Comparison of ENCODE assay signal across 10 mouse cellular contexts in genomic region chr7:135212505-135212904, GRCm38 (mm10). TPM values are rescaled to one million over a fixed set of nuclear protein-coding genes. Genes with fewer than 3 reads are reported as not detected.
DNase-seq lines count a peak whose midpoint lies in the region; ATAC-seq and TF ChIP-seq lines count a peak whose summit lies in the region.
"Had no signal": no experiment of that assay in that cellular context is flagged by ENCODE, and none has a peak within 500 bp of the region (broad histone marks: within the 10 kb centered on the region; RNA-seq: fewer than 3 reads in every experiment).

No protein-coding gene starts in this region.

- H3K9ac ChIP-seq in limb, embryonic 14.5 days (ENCODE audit: low read depth, low read length, severe bottlenecking): no peak overlapping the region
- no peak overlapping the region for H3K9ac ChIP-seq in heart, embryonic 14.5 days (ENCODE audit: low read length)
- H3K9ac ChIP-seq: limb, embryonic 15.5 days; neural tube, embryonic 12.5 days had no signal

- no peaks in the 10 kb centered on the region for H3K9me3 ChIP-seq in limb, embryonic 14.5 days (ENCODE audit: control insufficient read depth, low read length)
- H3K9me3 ChIP-seq in limb, embryonic 10.5 days (replicated peaks): no peaks in the 10 kb centered on the region
- H3K9me3 ChIP-seq in heart, embryonic 14.5 days (ENCODE audit: control insufficient read depth, low read length): no peaks in the 10 kb centered on the region
- H3K9me3 ChIP-seq: limb, embryonic 15.5 days; neural tube, embryonic 12.5 days had no signal

- no peaks in the 10 kb centered on the region for H3K36me3 ChIP-seq in limb, embryonic 14.5 days (ENCODE audit: control insufficient read depth, insufficient read depth, low read length)
- H3K36me3 ChIP-seq in limb, embryonic 10.5 days: no peaks in the 10 kb centered on the region
- H3K36me3 ChIP-seq in heart, embryonic 14.5 days (ENCODE audit: control insufficient read depth, insufficient read depth, low read length): no peaks in the 10 kb centered on the region
- H3K36me3 ChIP-seq in thymus, adult 2 months (ENCODE audit: control insufficient read depth, insufficient read depth, low read length): no peaks in the 10 kb centered on the region
- H3K36me3 ChIP-seq: limb, embryonic 15.5 days; neural tube, embryonic 12.5 days had no signal

- DNase-seq in limb, embryonic 14.5 days (ENCODE audit: low spot score): peak; percentile 21
- DNase-seq in limb, embryonic 10.5 days (ENCODE audit: low spot score): no peak
- DNase-seq in kidney, postnatal 25 days: peak; percentile 80 to 83
- DNase-seq in testis, postnatal 14 days (ENCODE audit: low spot score): peak; percentile 22
- no peak for DNase-seq in right cerebral cortex, postnatal 14 days
- no peak for DNase-seq in right cerebral cortex, postnatal 36 days (ENCODE audit: low spot score in 2 of 2)
- no peak for DNase-seq in thymus, adult 2 months

- H3K27ac ChIP-seq in limb, embryonic 14.5 days (replicated peaks; ENCODE audit: low read depth, low read length): no peak overlapping the region
- no peak overlapping the region for H3K27ac ChIP-seq in limb, embryonic 10.5 days
- H3K27ac ChIP-seq in heart, embryonic 14.5 days (replicated peaks in 1 of 2; ENCODE audit: control insufficient read depth in 1 of 2, insufficient read depth in 1 of 2, low read depth in 2 of 2, low read length in 2 of 2): no peak overlapping the region
- no peak overlapping the region for H3K27ac ChIP-seq in thymus, adult 2 months (ENCODE audit: control insufficient read depth, insufficient read depth, low read length)
- H3K27ac ChIP-seq: limb, embryonic 15.5 days; neural tube, embryonic 12.5 days had no signal

- H3K27me3 ChIP-seq in limb, embryonic 14.5 days (ENCODE audit: control insufficient read depth, insufficient read depth, low read length): no peaks in the 10 kb centered on the region
- no peaks in the 10 kb centered on the region for H3K27me3 ChIP-seq in limb, embryonic 10.5 days (ENCODE audit: low read depth, poor library complexity, severe bottlenecking)
- no peaks in the 10 kb centered on the region for H3K27me3 ChIP-seq in heart, embryonic 14.5 days (ENCODE audit: control insufficient read depth, insufficient read depth, low read length)
- H3K27me3 ChIP-seq in thymus, adult 2 months (ENCODE audit: control insufficient read depth, insufficient read depth, low read length): no peaks in the 10 kb centered on the region
- H3K27me3 ChIP-seq: limb, embryonic 15.5 days; neural tube, embryonic 12.5 days had no signal

- ATAC-seq in limb, embryonic 14.5 days (ENCODE audit: low FRiP score, low read depth): no peak
- peak; percentile 47; the same call in 1 of the 2 replicates for ATAC-seq in heart, embryonic 14.5 days (ENCODE audit: insufficient number of reproducible peaks, insufficient read depth, low FRiP score, low read depth)

- no peak overlapping the region for H3K4me2 ChIP-seq in limb, embryonic 14.5 days (replicated peaks; ENCODE audit: low read depth, low read length, severe bottlenecking)
- no peak overlapping the region for H3K4me2 ChIP-seq in heart, embryonic 14.5 days (ENCODE audit: low read length)
- H3K4me2 ChIP-seq: limb, embryonic 15.5 days; neural tube, embryonic 12.5 days had no signal

- 46% methylated on average over 2 of the region's 2 CpGs for WGBS in limb, embryonic 14.5 days
- WGBS in limb, embryonic 10.5 days: 50% methylated on average over 2 of the region's 2 CpGs
- WGBS in heart, embryonic 14.5 days: 9% methylated on average over 2 of the region's 2 CpGs
- WGBS in thymus, adult 2 months: 64% methylated on average over 2 of the region's 2 CpGs

- TF ChIP-seq CTCF in thymus, adult 2 months (IDR thresholded peaks at IDR 0.05; ENCODE audit: borderline replicate concordance, control insufficient read depth, extremely low read depth, insufficient read depth, low read length, poor library complexity): no peak

- TF ChIP-seq POLR2A in limb, embryonic 14.5 days (IDR thresholded peaks at IDR 0.05; ENCODE audit: borderline replicate concordance, extremely low read depth, insufficient read depth, insufficient read length): no peak
- TF ChIP-seq POLR2A in thymus, adult 2 months (IDR thresholded peaks at IDR 0.05; ENCODE audit: control insufficient read depth, extremely low read depth, insufficient read depth, low read length, poor library complexity): no peak

- H3K4me3 ChIP-seq in limb, embryonic 14.5 days (replicated peaks; ENCODE audit: low read length): no peak overlapping the region
- no peak overlapping the region for H3K4me3 ChIP-seq in limb, embryonic 10.5 days
- no peak overlapping the region for H3K4me3 ChIP-seq in heart, embryonic 14.5 days (ENCODE audit: control insufficient read depth in 1 of 2, insufficient read depth in 1 of 2, low read depth in 1 of 2, low read length in 2 of 2)
- H3K4me3 ChIP-seq in thymus, adult 2 months (ENCODE audit: control insufficient read depth, insufficient read depth, low read length): no peak overlapping the region
- H3K4me3 ChIP-seq: limb, embryonic 15.5 days; neural tube, embryonic 12.5 days had no signal

- no peaks in the 10 kb centered on the region for H3K4me1 ChIP-seq in limb, embryonic 14.5 days (ENCODE audit: control insufficient read depth, insufficient read depth, low read length)
- no peaks in the 10 kb centered on the region for H3K4me1 ChIP-seq in limb, embryonic 10.5 days
- H3K4me1 ChIP-seq in heart, embryonic 14.5 days (ENCODE audit: control insufficient read depth in 2 of 2, insufficient read depth in 2 of 2, low read length in 2 of 2): peaks cover 0 to 5% of the 10 kb centered on the region in 2 experiments; a peak in 2 of 4 replicates
- H3K4me1 ChIP-seq in thymus, adult 2 months (replicated peaks; ENCODE audit: control insufficient read depth, insufficient read depth, low read length): no peaks in the 10 kb centered on the region
- H3K4me1 ChIP-seq: limb, embryonic 15.5 days; neural tube, embryonic 12.5 days had no signal

RNA-seq across cellular contexts. Expression of gene Nps, which starts 46.0 kb away (rescaled TPM):
- polyA plus RNA-seq in limb, embryonic 14.5 days (2012; rRNA removed): 0.40 and 0.45 TPM in 2 replicates
- 0.23 TPM in 1 of 2 replicates, not detected in the other for polyA plus RNA-seq in limb, embryonic 14.5 days (2014; fragmentation: Nextera tagmentation; extraction: Ambion mirVana)
- polyA plus RNA-seq in limb, embryonic 10.5 days (2016; fragmentation: Nextera tagmentation; extraction: Ambion mirVana): not detected in 2 replicates
- not detected in 2 replicates for polyA plus RNA-seq in heart, embryonic 14.5 days (2014; fragmentation: Nextera tagmentation; extraction: Ambion mirVana)
- not detected in 2 replicates for polyA plus RNA-seq in thymus, adult 2 months (2012; rRNA removed)

Comparison
In these comparisons a context has a peak if more than half of its experiments do, and no peak if none do; other contexts are left out.
1. DNase-seq: peak in limb, embryonic 14.5 days (single experiment), kidney, postnatal 25 days (2 of 2) and testis, postnatal 14 days (single experiment); none in limb, embryonic 10.5 days (single experiment), right cerebral cortex, postnatal 14 days (single experiment), right cerebral cortex, postnatal 36 days (0 of 2) and thymus, adult 2 months (single experiment).